Mouse (Mus musculus): Measurements from ENCODE around the gene AY358078.

AY358078 gene

GRCm38 (mm10) chr14:51871741-51872140 lies 71.9 kb downstream of the AY358078 start:
- DNase-seq (ENCODE audit: extremely low read depth, insufficient read length, low spot score) = no peak
